8 mouse cellular contexts compared by ENCODE assay signal in the genomic region with DNA sequence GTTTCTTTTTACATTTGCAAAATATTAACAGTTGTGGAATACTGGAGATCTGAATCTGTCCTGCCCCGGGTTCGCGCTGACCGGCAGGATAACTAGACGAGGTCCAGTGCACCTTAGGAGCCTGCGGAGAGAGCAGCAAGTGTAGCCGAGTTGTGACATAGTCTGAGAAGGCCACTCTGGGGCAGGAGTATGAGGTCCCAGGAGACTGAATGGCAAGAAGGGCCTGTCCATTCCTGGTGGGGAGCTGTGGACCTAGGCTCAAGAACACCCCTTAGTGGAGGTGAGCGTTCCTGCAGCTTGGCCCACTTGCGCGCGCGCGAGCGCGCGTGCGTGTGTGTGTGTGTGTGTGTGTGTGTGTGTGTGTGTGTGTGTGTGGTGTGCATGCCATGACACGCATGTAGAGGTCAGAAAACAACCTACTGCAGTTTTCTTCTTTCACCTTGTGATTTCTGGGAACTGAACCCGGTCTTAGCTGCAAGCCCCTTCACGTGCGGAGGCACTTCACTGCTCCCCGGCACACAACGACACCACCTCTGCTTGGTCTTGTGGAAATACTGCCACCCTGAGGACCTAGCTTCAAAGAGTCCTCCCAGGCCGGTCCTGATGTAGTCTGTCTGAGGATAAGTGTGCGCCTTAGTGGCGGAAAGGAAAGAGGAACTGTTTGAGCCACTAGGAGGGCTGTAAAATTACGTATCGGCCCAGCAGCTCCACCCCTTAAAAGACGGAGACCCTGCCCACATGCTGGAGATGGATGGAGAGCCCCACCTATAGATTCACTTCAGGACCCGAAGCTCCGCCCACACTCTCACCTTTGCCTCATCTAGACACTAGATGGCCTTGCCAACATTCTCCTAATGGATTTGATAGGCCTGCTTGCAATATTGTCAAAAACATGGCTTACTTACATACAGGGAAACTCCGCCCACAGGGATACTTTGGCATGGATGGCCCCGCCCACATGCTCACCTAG. TPM values are rescaled to one million over a fixed set of nuclear protein-coding genes. Genes with fewer than 3 reads are reported as not detected.
DNase-seq lines count a peak whose midpoint lies in the region; ATAC-seq lines count a peak whose summit lies in the region.

No protein-coding gene starts in this region.

- H3K4me3 ChIP-seq in heart, embryonic 10.5 days, result peak overlapping the region; percentile 52
- H3K4me3 ChIP-seq in kidney, embryonic 14.5 days (ENCODE audit: low read length), result peak overlapping the region; percentile 18; the same call in 1 of the 2 replicates
- peak overlapping the region; percentile 50 for H3K4me3 ChIP-seq in liver, embryonic 16.5 days (ENCODE audit: low read depth, low read length)
- no peak overlapping the region for H3K4me3 ChIP-seq in neural tube, embryonic 11.5 days (ENCODE audit: low read depth, low read length)

- peak; percentile 65 for ATAC-seq in kidney, embryonic 14.5 days (ENCODE audit: low FRiP score, low TSS enrichment)
- ATAC-seq in liver, embryonic 16.5 days (ENCODE audit: low read depth), result peak; percentile 78
- ATAC-seq in neural tube, embryonic 11.5 days (ENCODE audit: insufficient read depth, low FRiP score, low TSS enrichment), result no peak

- H3K4me2 ChIP-seq in kidney, embryonic 14.5 days (replicated peaks; ENCODE audit: low read depth, low read length), result peak overlapping the region; percentile 43
- peak overlapping the region; percentile 78 for H3K4me2 ChIP-seq in liver, embryonic 16.5 days (ENCODE audit: low read depth, low read length)
- H3K4me2 ChIP-seq in neural tube, embryonic 11.5 days (ENCODE audit: low read depth), result peak overlapping the region; percentile 25

- H3K4me1 ChIP-seq in heart, embryonic 10.5 days, result peaks cover 16% of the 10 kb centered on the region
- 0 out of 2 replicates have a peak, but pooled peaks cover 5% of the 10 kb centered on the region for H3K4me1 ChIP-seq in kidney, embryonic 14.5 days (ENCODE audit: control insufficient read depth, insufficient read depth, low read length)
- H3K4me1 ChIP-seq in liver, embryonic 16.5 days (ENCODE audit: control insufficient read depth, low read depth, low read length), result peaks cover 13% of the 10 kb centered on the region
- H3K4me1 ChIP-seq in neural tube, embryonic 11.5 days (ENCODE audit: control insufficient read depth, insufficient read depth, low read length), result peaks cover 8% of the 10 kb centered on the region

- peak; percentile 85 for DNase-seq in CD4-positive, CD25-positive, alpha-beta regulatory T cell, adult 2 months (ENCODE audit: low read depth, low spot score)
- DNase-seq in T-cell, adult 2 months (ENCODE audit: low spot score), result peak; percentile 68
- peak; percentile 69 for DNase-seq in embryo, embryonic 11 days
- DNase-seq in heart, embryonic 10.5 days (ENCODE audit: low spot score), result peak; percentile 86
- DNase-seq in neural tube, embryonic 11.5 days (ENCODE audit: low spot score), result no peak
- DNase-seq in yolk sac, embryonic 10.5 days (ENCODE audit: low spot score), result peak; percentile 89

- peaks cover 23% of the 10 kb centered on the region for H3K27me3 ChIP-seq in heart, embryonic 10.5 days (ENCODE audit: insufficient read depth, poor library complexity, severe bottlenecking)
- no peaks in the 10 kb centered on the region for H3K27me3 ChIP-seq in kidney, embryonic 14.5 days (ENCODE audit: control insufficient read depth, insufficient read depth, low read length)
- no peaks in the 10 kb centered on the region for H3K27me3 ChIP-seq in liver, embryonic 16.5 days (ENCODE audit: control insufficient read depth, insufficient read depth, low read depth, low read length)
- H3K27me3 ChIP-seq in neural tube, embryonic 11.5 days (ENCODE audit: control insufficient read depth, insufficient read depth, low read length), result 0 out of 2 replicates have a peak, but pooled peaks cover 3% of the 10 kb centered on the region

- H3K36me3 ChIP-seq in heart, embryonic 10.5 days, result no peaks in the 10 kb centered on the region
- H3K36me3 ChIP-seq in kidney, embryonic 14.5 days (ENCODE audit: control insufficient read depth, insufficient read depth, low read length), result no peaks in the 10 kb centered on the region
- H3K36me3 ChIP-seq in liver, embryonic 16.5 days (ENCODE audit: control insufficient read depth, insufficient read depth), result no peaks in the 10 kb centered on the region
- no peaks in the 10 kb centered on the region for H3K36me3 ChIP-seq in neural tube, embryonic 11.5 days (ENCODE audit: control insufficient read depth, insufficient read depth, low read length)

- no peaks in the 10 kb centered on the region for H3K9me3 ChIP-seq in heart, embryonic 10.5 days
- H3K9me3 ChIP-seq in kidney, embryonic 14.5 days (ENCODE audit: control insufficient read depth, low read length), result no peaks in the 10 kb centered on the region
- no peaks in the 10 kb centered on the region for H3K9me3 ChIP-seq in liver, embryonic 16.5 days (replicated peaks; ENCODE audit: control insufficient read depth, low read length)
- H3K9me3 ChIP-seq in neural tube, embryonic 11.5 days (ENCODE audit: control insufficient read depth, low read length), result no peaks in the 10 kb centered on the region

- no peak overlapping the region for H3K9ac ChIP-seq in kidney, embryonic 14.5 days (ENCODE audit: low read depth, low read length)
- H3K9ac ChIP-seq in liver, embryonic 16.5 days (ENCODE audit: low read depth, low read length), result peak overlapping the region; percentile 59
- H3K9ac ChIP-seq in neural tube, embryonic 11.5 days (ENCODE audit: low read length), result peak overlapping the region; percentile 26; the same call in 1 of the 2 replicates

- no peak overlapping the region for H3K27ac ChIP-seq in heart, embryonic 10.5 days
- peak overlapping the region; percentile 24; the same call in 1 of the 2 replicates for H3K27ac ChIP-seq in kidney, embryonic 14.5 days (ENCODE audit: low read depth, low read length)
- H3K27ac ChIP-seq in liver, embryonic 16.5 days (ENCODE audit: low read length), result no peak overlapping the region
- no peak overlapping the region for H3K27ac ChIP-seq in neural tube, embryonic 11.5 days (ENCODE audit: low read depth, low read length)

- WGBS in heart, embryonic 10.5 days, result 4% methylated on average over 33 of the region's 33 CpGs
- 4% methylated on average over 33 of the region's 33 CpGs for WGBS in kidney, embryonic 14.5 days
- 5% methylated on average over 33 of the region's 33 CpGs for WGBS in liver, embryonic 16.5 days (ENCODE audit: insufficient replicate concordance)
- WGBS in neural tube, embryonic 11.5 days, result 5% methylated on average over 31 of the region's 33 CpGs

RNA-seq across cellular contexts. Expression of a gene that starts 19.4 kb away (rescaled TPM):
- 2.8 and 6.9 TPM in 2 replicates for polyA plus RNA-seq in heart, embryonic 10.5 days (2016; fragmentation: Nextera tagmentation; extraction: Ambion mirVana)
- 73.4 and 76.1 TPM in 2 replicates for polyA plus RNA-seq in kidney, embryonic 14.5 days (2014; fragmentation: Nextera tagmentation; extraction: Ambion mirVana)
- 0.28 and 0.71 TPM in 2 replicates for polyA plus RNA-seq in liver, embryonic 16.5 days (2015; fragmentation: Nextera tagmentation; extraction: Ambion mirVana)
- 7.5 and 8.9 TPM in 2 replicates for polyA plus RNA-seq in neural tube, embryonic 11.5 days (2014; fragmentation: Nextera tagmentation; extraction: Ambion mirVana)

RNA-seq across cellular contexts. Expression of a gene that starts 19.9 kb away (rescaled TPM):
- polyA plus RNA-seq in heart, embryonic 10.5 days (2016; fragmentation: Nextera tagmentation; extraction: Ambion mirVana), result 2.7 and 10.2 TPM in 2 replicates
- polyA plus RNA-seq in kidney, embryonic 14.5 days (2014; fragmentation: Nextera tagmentation; extraction: Ambion mirVana), result 47.0 and 54.7 TPM in 2 replicates
- polyA plus RNA-seq in liver, embryonic 16.5 days (2015; fragmentation: Nextera tagmentation; extraction: Ambion mirVana), result 2.6 and 4.7 TPM in 2 replicates
- polyA plus RNA-seq in neural tube, embryonic 11.5 days (2014; fragmentation: Nextera tagmentation; extraction: Ambion mirVana), result 2.2 and 3.1 TPM in 2 replicates

RNA-seq across cellular contexts. Expression of a gene that starts 34.0 kb away (rescaled TPM):
- polyA plus RNA-seq in heart, embryonic 10.5 days (2016; fragmentation: Nextera tagmentation; extraction: Ambion mirVana), result 8.8 and 12.1 TPM in 2 replicates
- polyA plus RNA-seq in kidney, embryonic 14.5 days (2014; fragmentation: Nextera tagmentation; extraction: Ambion mirVana), result 19.4 and 26.6 TPM in 2 replicates
- 20.8 and 25.3 TPM in 2 replicates for polyA plus RNA-seq in liver, embryonic 16.5 days (2015; fragmentation: Nextera tagmentation; extraction: Ambion mirVana)
- 8.7 and 11.6 TPM in 2 replicates for polyA plus RNA-seq in neural tube, embryonic 11.5 days (2014; fragmentation: Nextera tagmentation; extraction: Ambion mirVana)

RNA-seq across cellular contexts. Expression of a gene that starts 42.8 kb away (rescaled TPM):
- 57.8 and 63.7 TPM in 2 replicates for polyA plus RNA-seq in heart, embryonic 10.5 days (2016; fragmentation: Nextera tagmentation; extraction: Ambion mirVana)
- polyA plus RNA-seq in kidney, embryonic 14.5 days (2014; fragmentation: Nextera tagmentation; extraction: Ambion mirVana), result 73.5 and 78.9 TPM in 2 replicates
- polyA plus RNA-seq in liver, embryonic 16.5 days (2015; fragmentation: Nextera tagmentation; extraction: Ambion mirVana), result 26.2 and 26.6 TPM in 2 replicates
- 45.9 and 46.3 TPM in 2 replicates for polyA plus RNA-seq in neural tube, embryonic 11.5 days (2014; fragmentation: Nextera tagmentation; extraction: Ambion mirVana)

RNA-seq across cellular contexts. Expression of a gene that starts 50.8 kb away (rescaled TPM):
- polyA plus RNA-seq in heart, embryonic 10.5 days (2016; fragmentation: Nextera tagmentation; extraction: Ambion mirVana), result 6.1 and 8.5 TPM in 2 replicates
- 0.20 and 0.24 TPM in 2 replicates for polyA plus RNA-seq in kidney, embryonic 14.5 days (2014; fragmentation: Nextera tagmentation; extraction: Ambion mirVana)
- polyA plus RNA-seq in liver, embryonic 16.5 days (2015; fragmentation: Nextera tagmentation; extraction: Ambion mirVana), result 258 and 277 TPM in 2 replicates
- 2.4 and 4.0 TPM in 2 replicates for polyA plus RNA-seq in neural tube, embryonic 11.5 days (2014; fragmentation: Nextera tagmentation; extraction: Ambion mirVana)

Comparison
In these comparisons a context has a peak if more than half of its experiments do, and no peak if none do; other contexts are left out.
1. H3K4me2 ChIP-seq: peak in every context shown above with its lines; median percentile 78 in liver, embryonic 16.5 days; 43 in kidney, embryonic 14.5 days; 25 in neural tube, embryonic 11.5 days.